Mouse (Mus musculus): ENCODE measurements around the gene 4930467E23Rik. TPM values are rescaled to one million over a fixed set of nuclear protein-coding genes. Genes with fewer than 3 reads are reported as not detected.
"Not testable (repeated sequence)": the region's sequence is repeated elsewhere in the genome, so short reads cannot be mapped to it uniquely, and the experiment has no call there.

4930467E23Rik gene
- polyA plus RNA-seq (2012; ENCODE audit: insufficient read depth, insufficient read length, missing spikeins), result not detected in 2 replicates

GRCm38 (mm10) chr8:19729276-19729675 lies at the start of gene 4930467E23Rik:
4930467E23Rik (plus strand) TSS chr8:19729576.
- H3K27ac ChIP-seq (ENCODE audit: insufficient read depth, low read depth, low read length); H3K4me3 ChIP-seq (ENCODE audit: insufficient read depth, low read length); H3K4me1 ChIP-seq (ENCODE audit: control insufficient read depth, insufficient read depth, low read length): not testable (repeated sequence)

DNA sequence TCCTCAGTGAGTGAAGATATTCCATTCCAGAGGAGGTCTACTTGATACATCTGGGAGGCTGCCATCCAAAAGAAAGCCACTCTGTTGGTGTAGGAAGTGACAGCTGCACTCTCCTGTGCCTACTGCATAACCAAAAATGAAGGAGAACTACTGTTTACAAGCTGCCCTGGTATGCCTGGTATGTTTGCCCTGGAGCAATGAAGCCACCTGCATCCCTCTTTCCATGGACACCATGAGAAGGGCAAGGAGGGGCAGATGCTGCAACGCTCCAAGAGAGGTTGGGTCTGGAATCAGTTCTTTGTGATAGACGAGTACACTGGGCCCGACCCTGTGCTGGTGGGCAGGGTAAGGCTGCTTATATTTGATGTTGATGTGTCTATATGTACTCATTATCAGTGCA lies 47.1 kb upstream of the 4930467E23Rik start:
- H3K27ac ChIP-seq (ENCODE audit: insufficient read depth, low read depth, low read length); H3K4me1 ChIP-seq (ENCODE audit: control insufficient read depth, insufficient read depth, low read length); H3K4me3 ChIP-seq (ENCODE audit: insufficient read depth, low read length): not testable (repeated sequence)

DNA sequence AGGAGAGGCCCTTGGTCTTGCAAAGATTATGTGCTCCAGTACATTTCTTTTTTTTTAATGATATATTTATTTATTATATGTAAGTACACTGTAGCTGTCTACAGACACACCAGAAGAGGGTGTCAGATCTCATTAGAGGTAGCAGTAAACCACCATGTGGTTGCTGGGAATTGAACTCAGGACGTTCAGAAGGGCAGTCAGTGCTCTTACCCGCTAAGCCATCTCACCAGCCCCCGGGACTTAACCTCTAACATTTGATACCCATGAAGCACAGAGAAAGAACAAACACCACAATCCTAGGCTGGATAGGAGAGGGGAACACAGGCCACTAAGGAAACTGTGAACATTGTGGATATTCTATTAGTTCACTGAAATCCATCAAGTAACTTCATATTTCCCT lies 43.9 kb upstream of the 4930467E23Rik start:
- H3K4me1 ChIP-seq (ENCODE audit: control insufficient read depth, insufficient read depth, low read length); H3K4me3 ChIP-seq (ENCODE audit: insufficient read depth, low read length); H3K27ac ChIP-seq (ENCODE audit: insufficient read depth, low read depth, low read length): not testable (repeated sequence)

- H3K4me3 ChIP-seq (ENCODE audit: insufficient read depth, low read length); H3K4me1 ChIP-seq (ENCODE audit: control insufficient read depth, insufficient read depth, low read length); H3K27ac ChIP-seq (ENCODE audit: insufficient read depth, low read depth, low read length): not testable (repeated sequence)
These were observed 40.4 kb upstream of the 4930467E23Rik start for GRCm38 (mm10) chr8:19688802-19689525.

- not testable (repeated sequence) for H3K4me3 ChIP-seq (ENCODE audit: insufficient read depth, low read length); H3K27ac ChIP-seq (ENCODE audit: insufficient read depth, low read depth, low read length); H3K4me1 ChIP-seq (ENCODE audit: control insufficient read depth, insufficient read depth, low read length)
These were observed 39.6 kb upstream of the 4930467E23Rik start for GRCm38 (mm10) chr8:19689745-19690144.

DNA sequence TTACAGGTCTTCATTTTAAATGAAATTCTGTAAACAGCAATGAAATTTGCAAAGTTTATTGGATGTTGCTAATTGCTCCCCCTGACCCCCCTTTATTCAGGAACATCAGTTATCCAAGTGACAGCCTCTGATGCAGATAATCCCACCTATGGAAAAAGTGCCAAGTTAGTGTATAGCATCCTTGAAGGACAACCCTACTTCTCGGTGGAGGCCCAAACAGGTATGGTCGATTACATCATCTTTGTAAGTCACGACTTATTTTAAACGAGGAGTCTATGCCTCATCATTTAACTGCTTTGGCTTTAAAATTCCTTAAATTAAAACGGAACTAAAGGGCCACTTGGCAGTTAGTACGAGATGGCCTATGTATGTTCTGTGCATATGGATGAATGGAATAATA lies 38.0 kb upstream of the 4930467E23Rik start:
- not testable (repeated sequence) for H3K4me3 ChIP-seq (ENCODE audit: insufficient read depth, low read length); H3K27ac ChIP-seq (ENCODE audit: insufficient read depth, low read depth, low read length); H3K4me1 ChIP-seq (ENCODE audit: control insufficient read depth, insufficient read depth, low read length)

GRCm38 (mm10) chr8:19697497-19698077 lies 31.8 kb upstream of the 4930467E23Rik start:
- not testable (repeated sequence) for H3K4me1 ChIP-seq (ENCODE audit: control insufficient read depth, insufficient read depth, low read length); H3K27ac ChIP-seq (ENCODE audit: insufficient read depth, low read depth, low read length); H3K4me3 ChIP-seq (ENCODE audit: insufficient read depth, low read length)

GRCm38 (mm10) chr8:19698123-19698522 lies 31.3 kb upstream of the 4930467E23Rik start:
- H3K4me3 ChIP-seq (ENCODE audit: insufficient read depth, low read length); H3K27ac ChIP-seq (ENCODE audit: insufficient read depth, low read depth, low read length); H3K4me1 ChIP-seq (ENCODE audit: control insufficient read depth, insufficient read depth, low read length): not testable (repeated sequence)

DNA sequence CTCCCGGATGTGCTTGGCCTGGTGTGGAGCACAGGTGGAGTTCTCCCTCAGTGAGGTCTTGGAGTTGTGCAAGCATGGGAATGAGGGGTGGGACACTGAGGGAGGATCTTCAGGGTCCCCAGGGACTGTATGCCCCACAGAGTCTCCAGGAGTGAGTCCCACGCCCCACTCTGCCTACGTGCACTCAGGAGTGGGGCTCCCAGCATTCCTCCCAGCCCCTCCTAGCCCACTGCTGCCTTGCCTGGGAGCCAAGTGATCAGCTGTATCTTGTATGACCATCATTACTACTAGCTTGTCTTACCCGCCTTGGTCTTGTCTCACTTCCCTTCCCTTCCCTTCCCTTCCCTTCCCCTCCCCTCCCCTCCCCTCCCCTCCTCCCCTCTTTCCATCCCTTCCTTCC lies 30.7 kb upstream of the 4930467E23Rik start:
- H3K27ac ChIP-seq (ENCODE audit: insufficient read depth, low read depth, low read length); H3K4me3 ChIP-seq (ENCODE audit: insufficient read depth, low read length); H3K4me1 ChIP-seq (ENCODE audit: control insufficient read depth, insufficient read depth, low read length): not testable (repeated sequence)

GRCm38 (mm10) chr8:19701326-19701725 lies 28.1 kb upstream of the 4930467E23Rik start:
- H3K4me3 ChIP-seq (ENCODE audit: insufficient read depth, low read length); H3K4me1 ChIP-seq (ENCODE audit: control insufficient read depth, insufficient read depth, low read length); H3K27ac ChIP-seq (ENCODE audit: insufficient read depth, low read depth, low read length): not testable (repeated sequence)

DNA sequence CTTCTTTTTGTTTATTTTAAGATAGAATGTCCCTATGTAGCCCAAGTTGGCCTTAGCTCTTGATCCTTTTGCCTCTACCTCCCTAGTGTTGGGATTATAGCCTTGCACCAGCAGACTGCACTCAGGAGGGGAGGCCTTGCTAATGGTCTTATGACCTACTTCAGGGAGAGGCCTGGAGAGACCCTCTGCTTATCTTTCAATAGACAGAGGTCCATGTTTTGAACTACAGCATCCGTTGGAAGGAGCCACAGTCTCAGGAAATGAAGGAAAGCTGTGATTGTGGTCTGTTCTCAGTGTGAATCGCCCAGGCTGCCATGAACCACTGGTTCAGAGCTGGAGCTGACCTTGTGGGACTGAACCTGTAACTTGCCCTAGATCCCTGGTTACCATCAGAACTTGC lies 27.1 kb upstream of the 4930467E23Rik start:
- not testable (repeated sequence) for H3K27ac ChIP-seq (ENCODE audit: insufficient read depth, low read depth, low read length); H3K4me1 ChIP-seq (ENCODE audit: control insufficient read depth, insufficient read depth, low read length); H3K4me3 ChIP-seq (ENCODE audit: insufficient read depth, low read length)

- H3K4me3 ChIP-seq (ENCODE audit: insufficient read depth, low read length); H3K4me1 ChIP-seq (ENCODE audit: control insufficient read depth, insufficient read depth, low read length); H3K27ac ChIP-seq (ENCODE audit: insufficient read depth, low read depth, low read length): not testable (repeated sequence)
These were observed 26.2 kb upstream of the 4930467E23Rik start for GRCm38 (mm10) chr8:19702972-19703709.

GRCm38 (mm10) chr8:19703906-19704305 lies 25.5 kb upstream of the 4930467E23Rik start:
- not testable (repeated sequence) for H3K27ac ChIP-seq (ENCODE audit: insufficient read depth, low read depth, low read length); H3K4me3 ChIP-seq (ENCODE audit: insufficient read depth, low read length); H3K4me1 ChIP-seq (ENCODE audit: control insufficient read depth, insufficient read depth, low read length)

DNA sequence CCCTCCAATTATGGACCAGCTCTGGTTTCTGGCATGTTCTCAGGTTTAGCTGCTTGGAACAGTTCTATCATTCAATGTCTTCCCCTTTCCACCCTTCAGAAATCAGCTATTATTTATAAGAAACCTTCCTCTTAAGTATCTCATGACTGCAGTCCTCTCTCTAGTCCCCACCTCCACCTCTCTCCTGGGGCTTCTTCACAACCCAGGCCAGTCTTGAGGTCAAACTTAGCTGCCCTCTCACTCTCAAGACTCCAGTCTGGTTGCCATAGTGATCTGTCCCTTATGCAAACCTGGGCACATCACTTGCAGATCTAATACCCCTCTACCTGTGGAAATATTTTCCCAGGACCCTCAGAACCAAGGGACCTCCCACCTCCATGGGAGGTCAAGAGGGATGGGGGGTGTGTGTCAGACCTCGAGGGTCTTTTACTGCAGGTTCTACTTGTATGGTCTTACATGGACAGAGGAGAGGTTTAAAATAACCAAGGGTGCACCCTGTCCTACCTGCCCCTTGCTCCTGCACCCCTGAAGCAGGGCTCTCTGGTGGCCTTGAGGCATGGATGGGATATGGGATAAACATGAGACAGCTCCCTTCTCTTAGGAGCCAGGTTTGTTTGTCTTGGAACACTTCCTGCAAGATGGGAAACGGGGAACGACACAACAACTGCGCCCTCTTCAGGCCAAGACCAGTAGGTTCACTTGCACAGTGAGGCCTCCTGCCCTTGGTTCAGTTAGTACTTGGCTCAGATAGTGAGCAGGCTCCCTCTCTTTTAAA lies 24.7 kb upstream of the 4930467E23Rik start:
- not testable (repeated sequence) for H3K4me3 ChIP-seq (ENCODE audit: insufficient read depth, low read length); H3K4me1 ChIP-seq (ENCODE audit: control insufficient read depth, insufficient read depth, low read length); H3K27ac ChIP-seq (ENCODE audit: insufficient read depth, low read depth, low read length)

GRCm38 (mm10) chr8:19705216-19705600 lies 24.2 kb upstream of the 4930467E23Rik start:
- H3K4me1 ChIP-seq (ENCODE audit: control insufficient read depth, insufficient read depth, low read length); H3K27ac ChIP-seq (ENCODE audit: insufficient read depth, low read depth, low read length); H3K4me3 ChIP-seq (ENCODE audit: insufficient read depth, low read length): not testable (repeated sequence)

All from bone marrow macrophage, adult 2 months (primary cell).